Mouse (Mus musculus): ENCODE data around the gene Ago4. TPM values are rescaled to one million over a fixed set of nuclear protein-coding genes. Genes with fewer than 3 reads are reported as not detected.

Ago4 gene
- total and polyA plus RNA-seq, 3 experiments = 0.42 to 1.8 TPM; not detected in 1

DNA sequence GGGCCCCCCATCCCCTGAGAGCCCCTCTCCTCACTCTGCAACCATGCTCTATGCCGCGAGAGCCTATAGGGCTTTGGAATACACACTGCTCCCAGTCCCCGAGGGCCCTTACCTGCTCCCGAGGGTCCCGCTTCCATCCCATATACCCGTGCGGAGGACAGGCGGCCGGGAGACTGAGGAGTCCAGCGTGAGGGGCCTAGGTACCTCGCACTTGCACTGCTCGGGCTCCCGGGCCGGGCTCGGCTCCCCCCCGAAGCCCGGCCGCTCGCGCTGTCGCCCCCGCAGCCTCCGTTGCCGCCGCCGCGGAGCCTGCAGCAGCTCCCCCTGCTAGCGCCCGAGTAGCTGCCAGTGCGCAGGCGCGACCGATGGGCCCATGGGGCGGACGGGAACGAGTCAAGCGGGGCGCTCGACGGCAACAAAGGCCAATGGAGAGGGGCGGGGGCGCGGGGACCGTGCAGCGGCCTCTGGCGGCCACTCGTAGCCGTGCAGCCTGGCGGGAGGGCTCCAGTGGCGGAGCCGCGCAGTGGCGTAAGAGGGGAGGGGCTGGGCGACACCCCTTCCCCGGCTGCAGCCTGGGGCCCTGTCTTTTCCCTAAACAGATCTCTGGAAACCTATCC, 64.9 kb downstream of the Ago4 start, which contains the start of gene Ago1:
Gene Ago1, minus strand, starts transcription at position 299 of the 617 bp plus-strand sequence.
- Histone ChIP-seq H3K79me2 (ENCODE audit: control insufficient read depth, insufficient read depth, low read length, poor library complexity) (peaks cover 11% of the 10 kb centered on the region), H3K4me3 (ENCODE audit: control insufficient read depth in 1 of 2, insufficient read depth in 1 of 2, low read depth in 2 of 2, low read length in 2 of 2) (peak within 1 kb of the TSS; percentile 69 to 93), H3K27ac (ENCODE audit: control insufficient read depth, low read depth, low read length) (peak within 1 kb of the TSS; percentile 85), H3K9me3 (replicated peaks; ENCODE audit: insufficient read depth, low read length) (no peaks in the 10 kb centered on the region), H3K4me1 (ENCODE audit: control insufficient read depth in 1 of 2, insufficient read depth in 2 of 2, low read length in 2 of 2) (peaks cover 0 to 23% of the 10 kb centered on the region in 2 experiments), H3K9ac (ENCODE audit: control insufficient read depth, low read depth, low read length, poor library complexity, severe bottlenecking) (peak within 1 kb of the TSS; percentile 83), H3K36me3 (ENCODE audit: control insufficient read depth in 1 of 2, insufficient read depth in 2 of 2, low read length in 2 of 2) (peaks cover 0 to 11% of the 10 kb centered on the region in 2 experiments; a peak in 2 of 4 replicates), H3K27me3 (ENCODE audit: control insufficient read depth in 1 of 2, insufficient read depth in 2 of 2, low read length in 2 of 2) (no peaks in the 10 kb centered on the region)
- TF ChIP-seq RAD21 (IDR thresholded peaks at IDR 0.05; ENCODE audit: low read depth, low read length) = peak; percentile 12; the same call in 1 of the 2 replicates
- TF ChIP-seq SIN3A (IDR thresholded peaks at IDR 0.05; ENCODE audit: low read length) = peak; percentile 75
- peak; percentile 4; the same call in 1 of the 2 replicates for TF ChIP-seq ZMIZ1 (IDR thresholded peaks at IDR 0.05; ENCODE audit: low read depth, low read length)
- 0 out of 2 replicates have a peak, but pooled peaks have one; percentile 26 for TF ChIP-seq ELF1 (IDR thresholded peaks at IDR 0.05; ENCODE audit: low read depth, low read length)
- TF ChIP-seq MAZ (IDR thresholded peaks at IDR 0.05; ENCODE audit: low read depth, low read length) = peak; percentile 98
- TF ChIP-seq CTCF (IDR thresholded peaks at IDR 0.05 in 2 of 3, conservative IDR thresholded peaks at IDR 0.05 in 1 of 3; ENCODE audit: control insufficient read depth in 1 of 3, insufficient read depth in 1 of 3, low read depth in 2 of 3, low read length in 3 of 3, poor library complexity in 1 of 3, severe bottlenecking in 1 of 3) = peak in 2 of 3 experiments; percentile 95 to 98; a peak in 5 of 6 replicates
- TF ChIP-seq E2F4 (IDR thresholded peaks at IDR 0.05; ENCODE audit: borderline replicate concordance, low read depth, low read length) = no peak
- TF ChIP-seq NRF1 (IDR thresholded peaks at IDR 0.05; ENCODE audit: insufficient read depth, low read depth, low read length, poor library complexity, severe bottlenecking) = peak; percentile 92
- TF ChIP-seq SMC3 (IDR thresholded peaks at IDR 0.05; ENCODE audit: low read depth, low read length) = peak; percentile 48
- TF ChIP-seq MXI1 (IDR thresholded peaks at IDR 0.05; ENCODE audit: low read depth, low read length) = peak; percentile 59; the same call in 1 of the 2 replicates
- peak; percentile 69; the same call in 1 of the 2 replicates for TF ChIP-seq HCFC1 (IDR thresholded peaks at IDR 0.05; ENCODE audit: low read depth, low read length)
- TF ChIP-seq RCOR1 (IDR thresholded peaks at IDR 0.05; ENCODE audit: low read depth, low read length) = no peak
- TF ChIP-seq MYB (IDR thresholded peaks at IDR 0.05; ENCODE audit: low read depth, low read length) = no peak
- no peak for TF ChIP-seq POLR2AphosphoS5 (IDR thresholded peaks at IDR 0.05; ENCODE audit: borderline replicate concordance, low read depth, low read length)
- TF ChIP-seq POLR2A (IDR thresholded peaks at IDR 0.05; ENCODE audit: control insufficient read depth in 1 of 2, insufficient read depth in 1 of 2, low read depth in 1 of 2, low read length in 2 of 2, poor library complexity in 1 of 2) = peak; percentile 67 to 74; a peak in 3 of 4 replicates
- peak; percentile 41; the same call in 1 of the 2 replicates for TF ChIP-seq TCF12 (IDR thresholded peaks at IDR 0.05; ENCODE audit: low read depth, low read length)
- TF ChIP-seq UBTF (IDR thresholded peaks at IDR 0.05; ENCODE audit: borderline replicate concordance, insufficient read depth, low read depth, low read length) = 0 out of 2 replicates have a peak, but pooled peaks have one; percentile 55
- TF ChIP-seq NELFE (IDR thresholded peaks at IDR 0.05; ENCODE audit: low read depth, low read length) = peak; percentile 56
- peak; percentile 96 for DNase-seq (ENCODE audit: low read depth, low spot score)
